Mouse (Mus musculus): ENCODE data around the gene Setd1a. TPM values are rescaled to one million over a fixed set of nuclear protein-coding genes. Genes with fewer than 3 reads are reported as not detected.
A peak's percentile ranks its signal among the peaks of the same experiment; 100 is the strongest.

Gene Setd1a
- polyA plus RNA-seq, 1 experiment from 2014 or later: 20.3 TPM

- no peaks in the 10 kb centered on the region for H3K9me3 ChIP-seq
- WGBS: 76% methylated on average over 4 of the region's 4 CpGs
- H3K4me1 ChIP-seq: peaks cover 6% of the 10 kb centered on the region; the same call in 1 of the 2 replicates
- H3K27me3 ChIP-seq (replicated peaks): no peaks in the 10 kb centered on the region
- H3K36me3 ChIP-seq: peaks cover 37% of the 10 kb centered on the region
- no peak overlapping the region for H3K4me2 ChIP-seq (replicated peaks)
- H3K9ac ChIP-seq: no peak overlapping the region
- ATAC-seq (ENCODE audit: low FRiP score, low read depth): no peak
- no peak overlapping the region for H3K4me3 ChIP-seq
- no peak overlapping the region for H3K27ac ChIP-seq
These were observed 34.8 kb downstream of the Setd1a start for GRCm38 (mm10) chr7:127811240-127811639.

GRCm38 (mm10) chr7:127812292-127812691, 35.8 kb downstream of the Setd1a start:
- ATAC-seq (ENCODE audit: low FRiP score, low read depth): no peak

GRCm38 (mm10) chr7:127813821-127814220, 37.4 kb downstream of the Setd1a start:
- ATAC-seq (ENCODE audit: low FRiP score, low read depth): no peak
- no peak overlapping the region for H3K4me3 ChIP-seq
- no peak overlapping the region for H3K9ac ChIP-seq
- no peak overlapping the region for H3K27ac ChIP-seq
- no peaks in the 10 kb centered on the region for H3K9me3 ChIP-seq
- H3K27me3 ChIP-seq (replicated peaks): no peaks in the 10 kb centered on the region
- 80% methylated on average over 4 of the region's 4 CpGs for WGBS
- peaks cover 7% of the 10 kb centered on the region; the same call in 1 of the 2 replicates for H3K4me1 ChIP-seq
- H3K36me3 ChIP-seq: peaks cover 30% of the 10 kb centered on the region
- no peak overlapping the region for H3K4me2 ChIP-seq (replicated peaks)

More at GRCm38 (mm10) chr7:127812292-127812691, 35.8 kb downstream of the Setd1a start:
- Histone ChIP-seq H3K9me3 (no peaks in the 10 kb centered on the region), H3K9ac (no peak overlapping the region), H3K36me3 (peaks cover 32% of the 10 kb centered on the region), H3K27ac (no peak overlapping the region), H3K4me2 (replicated peaks) (no peak overlapping the region), H3K27me3 (replicated peaks) (no peaks in the 10 kb centered on the region), H3K4me3 (no peak overlapping the region), H3K4me1 (peaks cover 7% of the 10 kb centered on the region; the same call in 1 of the 2 replicates)
- WGBS: 83% methylated on average over 3 of the region's 3 CpGs

GRCm38 (mm10) chr7:127814241-127814921, 37.9 kb downstream of the Setd1a start:
- 85% methylated on average over 19 of the region's 19 CpGs for WGBS
- no peak for ATAC-seq (ENCODE audit: low FRiP score, low read depth)
- no peak overlapping the region for H3K4me3 ChIP-seq
- no peaks in the 10 kb centered on the region for H3K27me3 ChIP-seq (replicated peaks)
- H3K36me3 ChIP-seq: peaks cover 30% of the 10 kb centered on the region
- H3K4me2 ChIP-seq (replicated peaks): no peak overlapping the region
- peaks cover 7% of the 10 kb centered on the region; the same call in 1 of the 2 replicates for H3K4me1 ChIP-seq
- no peaks in the 10 kb centered on the region for H3K9me3 ChIP-seq
- no peak overlapping the region for H3K27ac ChIP-seq
- H3K9ac ChIP-seq: no peak overlapping the region

GRCm38 (mm10) chr7:127815116-127815665, 38.7 kb downstream of the Setd1a start:
- H3K27ac ChIP-seq: no peak overlapping the region
- no peak overlapping the region for H3K9ac ChIP-seq
- no peaks in the 10 kb centered on the region for H3K27me3 ChIP-seq (replicated peaks)
- H3K9me3 ChIP-seq: no peaks in the 10 kb centered on the region
- H3K4me1 ChIP-seq: peaks cover 7% of the 10 kb centered on the region; the same call in 1 of the 2 replicates
- no peak overlapping the region for H3K4me2 ChIP-seq (replicated peaks)
- 91% methylated on average over 15 of the region's 15 CpGs for WGBS
- peaks cover 30% of the 10 kb centered on the region for H3K36me3 ChIP-seq
- H3K4me3 ChIP-seq: no peak overlapping the region
- ATAC-seq (ENCODE audit: low FRiP score, low read depth): no peak

GRCm38 (mm10) chr7:127815954-127816821, 39.7 kb downstream of the Setd1a start:
- no peak for ATAC-seq (ENCODE audit: low FRiP score, low read depth)
- Histone ChIP-seq H3K9me3 (no peaks in the 10 kb centered on the region), H3K27me3 (replicated peaks) (no peaks in the 10 kb centered on the region), H3K4me3 (no peak overlapping the region), H3K4me2 (replicated peaks) (no peak overlapping the region), H3K36me3 (peaks cover 20% of the 10 kb centered on the region), H3K4me1 (peaks cover 11% of the 10 kb centered on the region; the same call in 1 of the 2 replicates), H3K27ac (no peak overlapping the region), H3K9ac (peak overlapping the region; percentile 5; the same call in 1 of the 2 replicates)
- 71% methylated on average over 15 of the region's 15 CpGs for whole genome bisulfite sequencing

- Histone ChIP-seq H3K4me3 (no peak overlapping the region), H3K4me1 (peaks cover 11% of the 10 kb centered on the region; the same call in 1 of the 2 replicates), H3K9me3 (no peaks in the 10 kb centered on the region), H3K36me3 (peaks cover 16% of the 10 kb centered on the region), H3K4me2 (replicated peaks) (no peak overlapping the region), H3K9ac (no peak overlapping the region), H3K27me3 (replicated peaks) (no peaks in the 10 kb centered on the region), H3K27ac (no peak overlapping the region)
- no peak for ATAC-seq (ENCODE audit: low FRiP score, low read depth)
- 82% methylated on average over 7 of the region's 7 CpGs for WGBS
These were observed 40.6 kb downstream of the Setd1a start for GRCm38 (mm10) chr7:127817053-127817452.

GRCm38 (mm10) chr7:127817776-127818175, 41.3 kb downstream of the Setd1a start:
- Histone ChIP-seq H3K36me3 (peaks cover 11% of the 10 kb centered on the region), H3K27me3 (replicated peaks) (no peaks in the 10 kb centered on the region), H3K4me3 (no peak overlapping the region), H3K9me3 (no peaks in the 10 kb centered on the region), H3K4me2 (replicated peaks) (no peak overlapping the region), H3K9ac (no peak overlapping the region), H3K27ac (no peak overlapping the region), H3K4me1 (peaks cover 11% of the 10 kb centered on the region)
- 90% methylated on average over 5 of the region's 5 CpGs for WGBS
- ATAC-seq (ENCODE audit: low FRiP score, low read depth): no peak

- no peak overlapping the region for H3K9ac ChIP-seq
- H3K9me3 ChIP-seq: no peaks in the 10 kb centered on the region
- H3K4me3 ChIP-seq: no peak overlapping the region
- H3K4me1 ChIP-seq: peaks cover 21% of the 10 kb centered on the region
- ATAC-seq (ENCODE audit: low FRiP score, low read depth): no peak
- 0 out of 2 replicates have a peak, but pooled peaks cover 3% of the 10 kb centered on the region for H3K36me3 ChIP-seq
- no peak overlapping the region for H3K4me2 ChIP-seq (replicated peaks)
- 76% methylated on average over 13 of the region's 13 CpGs for WGBS
- H3K27me3 ChIP-seq (replicated peaks): no peaks in the 10 kb centered on the region
- H3K27ac ChIP-seq: no peak overlapping the region
These were observed 44.5 kb downstream of the Setd1a start for GRCm38 (mm10) chr7:127820836-127821509.

GRCm38 (mm10) chr7:127822494-127822893, 46.0 kb downstream of the Setd1a start:
- 93% methylated on average over 3 of the region's 3 CpGs for WGBS
- H3K27me3 ChIP-seq (replicated peaks): no peaks in the 10 kb centered on the region
- H3K4me1 ChIP-seq: peaks cover 18% of the 10 kb centered on the region
- no peak overlapping the region for H3K4me2 ChIP-seq (replicated peaks)
- no peak overlapping the region for H3K4me3 ChIP-seq
- H3K9me3 ChIP-seq: no peaks in the 10 kb centered on the region
- no peak for ATAC-seq (ENCODE audit: low FRiP score, low read depth)
- 0 out of 2 replicates have a peak, but pooled peaks cover under 1% of the 10 kb centered on the region for H3K36me3 ChIP-seq
- H3K27ac ChIP-seq: no peak overlapping the region
- H3K9ac ChIP-seq: no peak overlapping the region

- H3K36me3 ChIP-seq: no peaks in the 10 kb centered on the region
- peak overlapping the region; percentile 81 for H3K4me3 ChIP-seq
- no peak overlapping the region for H3K27ac ChIP-seq
- H3K4me1 ChIP-seq: peaks cover 18% of the 10 kb centered on the region
- peak overlapping the region; percentile 75 for H3K4me2 ChIP-seq (replicated peaks)
- H3K27me3 ChIP-seq (replicated peaks): no peaks in the 10 kb centered on the region
- no peaks in the 10 kb centered on the region for H3K9me3 ChIP-seq
- WGBS: 67% methylated on average over 11 of the region's 11 CpGs
- ATAC-seq (ENCODE audit: low FRiP score, low read depth): peak; percentile 42
- peak overlapping the region; percentile 88 for H3K9ac ChIP-seq
These were observed 47.0 kb downstream of the Setd1a start for GRCm38 (mm10) chr7:127823236-127824171.
